Mouse (Mus musculus) ovary, adult 10 weeks (tissue): ENCODE measurements around the gene Atp1a3. TPM values are rescaled to one million over a fixed set of nuclear protein-coding genes. Genes with fewer than 3 reads are reported as not detected.

ENCODE experiments used
- polyA plus RNA-seq: library from polyadenylated mRNA; stranded (reverse); fragments of 350-450 nt; fragmentation: Illumina TruSeq; extraction: RNeasy Lipid Tissue Mini Kit (QIAGEN cat#74804); gene quantifications from one replicate; pipeline ENCODE4 v1.2.3, GENCODE M21; 2014

Gene Atp1a3
- polyA plus RNA-seq = 0.20 TPM

DNA sequence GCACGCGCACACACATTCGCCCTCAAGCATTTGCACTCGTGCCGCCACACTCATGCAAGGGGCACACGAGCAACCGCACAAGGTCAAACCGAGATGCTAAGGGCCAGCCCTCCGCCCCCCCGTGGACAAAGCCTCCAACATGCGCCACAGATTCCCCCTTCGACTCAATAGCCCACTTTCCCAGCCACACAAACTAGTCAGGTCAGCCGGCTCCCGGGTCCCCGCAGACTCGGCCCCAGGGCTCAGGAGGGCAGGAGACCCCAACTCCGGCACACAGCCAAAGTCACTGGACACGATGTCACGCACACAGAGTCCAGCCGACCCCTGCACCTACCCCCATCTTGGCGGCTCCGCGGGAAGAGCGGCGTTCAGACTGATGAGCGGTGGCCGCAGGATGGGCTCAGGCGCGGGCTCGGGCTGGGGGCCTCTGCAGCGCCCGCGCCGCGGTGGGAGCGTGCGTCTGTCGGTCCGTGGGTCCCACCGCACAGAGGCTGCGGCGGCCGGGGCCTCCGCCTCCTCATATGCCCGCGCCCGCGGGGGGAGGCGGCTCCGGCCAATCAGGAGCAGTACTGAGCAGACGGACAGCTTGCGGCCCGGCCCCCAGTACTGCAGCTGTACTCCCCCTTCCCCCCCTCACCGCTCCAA lies at the start of gene Atp1a3:
Gene Atp1a3, minus strand, starts transcription at position 538 of the 645 bp plus-strand sequence.

DNA sequence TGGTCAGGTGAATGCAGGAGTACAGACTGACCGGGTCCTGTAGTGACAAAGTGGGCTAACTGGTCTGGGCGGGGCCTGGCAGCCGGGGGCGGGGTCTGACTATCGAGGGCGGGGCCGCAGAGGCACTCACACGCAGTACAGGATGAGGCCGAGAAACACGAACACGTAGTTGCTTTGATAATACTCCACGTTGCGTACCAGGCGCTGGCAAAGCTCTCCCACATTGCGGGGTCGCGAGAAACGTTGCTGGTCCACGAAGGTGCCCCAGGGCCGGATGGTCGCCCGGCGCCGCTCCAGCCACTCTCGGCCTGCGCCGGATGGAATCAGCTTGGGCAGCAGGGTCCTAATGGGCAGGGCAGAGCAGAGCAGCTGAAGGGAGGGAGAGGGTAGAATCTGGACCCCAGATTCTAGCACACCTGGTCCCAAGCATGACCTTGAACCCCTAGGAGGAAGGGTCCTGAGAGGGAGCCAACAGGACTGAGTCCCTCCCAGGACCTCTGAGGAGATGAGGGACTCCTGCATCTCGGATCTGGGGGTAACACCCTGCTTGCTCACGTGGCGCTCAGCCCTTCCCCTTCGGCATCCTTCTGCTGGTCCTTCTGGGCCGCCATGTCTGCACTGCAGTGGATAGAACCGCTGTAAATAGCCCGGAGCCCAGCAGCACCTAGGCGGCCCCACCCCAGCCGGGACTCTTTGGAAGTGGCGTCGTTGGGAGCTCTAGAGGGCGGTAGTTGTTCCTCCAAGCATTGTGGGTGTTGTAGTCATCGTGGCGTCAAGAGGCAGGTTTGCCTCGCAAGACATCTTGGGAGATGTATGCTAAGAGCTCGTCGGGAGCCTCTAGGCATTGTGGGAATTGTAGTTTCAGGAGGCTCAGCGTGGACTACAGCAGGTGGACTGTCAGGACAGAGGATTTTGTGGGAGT lies 33.5 kb downstream of the Atp1a3 start, which contains the start of gene Rabac1:
Gene Rabac1, minus strand, starts transcription at position 783 of the 922 bp plus-strand sequence.

DNA sequence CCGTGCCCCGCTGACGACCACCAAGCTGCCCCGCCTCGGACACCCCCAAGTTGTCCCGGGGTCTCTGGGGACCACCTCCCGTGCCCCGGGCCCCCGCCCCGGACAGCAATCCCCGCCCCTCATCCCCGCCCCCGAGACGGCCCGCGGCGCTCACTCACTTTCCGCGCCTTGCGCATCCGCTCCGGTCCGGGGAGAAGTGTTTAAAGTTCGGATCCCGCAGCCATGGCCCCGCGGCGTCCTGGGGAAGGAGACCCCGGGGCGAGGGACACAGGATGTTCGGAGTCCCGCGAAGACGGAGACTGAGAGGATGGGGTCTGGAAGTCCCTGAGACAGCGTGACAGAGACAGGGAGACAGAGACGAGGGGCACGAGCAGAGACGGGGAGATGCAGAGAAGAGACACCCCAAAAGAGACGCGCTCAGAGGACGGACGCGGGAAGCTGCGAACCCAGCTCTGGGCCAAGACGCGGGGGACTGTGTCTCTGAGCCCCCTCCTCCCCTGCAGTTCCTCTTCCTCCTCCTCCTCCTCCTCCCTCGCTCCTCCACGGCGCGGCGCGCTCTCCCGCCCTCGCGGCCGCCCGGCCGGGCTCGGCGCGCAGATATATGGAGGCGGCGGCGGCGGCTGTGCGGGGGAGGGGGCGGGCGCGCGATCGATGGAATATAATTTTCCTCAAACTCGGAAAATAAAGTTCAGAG lies 61.4 kb downstream of the Atp1a3 start, which contains the start of gene Gm4881:
Gene Gm4881, minus strand, starts transcription at position 238 of the 694 bp plus-strand sequence.

Other genes starting within 250 kb of the Atp1a3 start
- gene Cd177, start 245.6 kb downstream of the Atp1a3 start, polyA plus RNA-seq = 0.17 TPM
- 0.83 TPM for gene Ceacam10, start 228.8 kb downstream of the Atp1a3 start, polyA plus RNA-seq
- not detected for gene Gm9844, start 143.7 kb downstream of the Atp1a3 start, polyA plus RNA-seq
- not detected for gene Lypd4, start 136.0 kb downstream of the Atp1a3 start, polyA plus RNA-seq
- gene Dmrtc2, start 135.9 kb downstream of the Atp1a3 start, polyA plus RNA-seq = not detected
- gene Rps19, start 121.6 kb downstream of the Atp1a3 start, polyA plus RNA-seq = 9.2 TPM
- gene Cd79a, start 108.6 kb downstream of the Atp1a3 start, polyA plus RNA-seq = not detected
- gene Arhgef1, start 103.0 kb downstream of the Atp1a3 start, polyA plus RNA-seq = 0.37 TPM
- not detected for gene Gm4881, start 61.5 kb downstream of the Atp1a3 start, polyA plus RNA-seq
- gene Rabac1, start 33.2 kb downstream of the Atp1a3 start, polyA plus RNA-seq = not detected
- 1.4 TPM for gene Grik5, start 66.4 kb upstream of the Atp1a3 start, polyA plus RNA-seq
- 1.2 TPM for gene Zfp574, start 66.6 kb upstream of the Atp1a3 start, polyA plus RNA-seq
- gene Pou2f2, start 173.8 kb upstream of the Atp1a3 start, polyA plus RNA-seq = 0.86 TPM
- 0.51 TPM for gene Dedd2, start 214.7 kb upstream of the Atp1a3 start, polyA plus RNA-seq
- 1.6 TPM for gene Zfp526, start 215.5 kb upstream of the Atp1a3 start, polyA plus RNA-seq
- 7.6 TPM for gene Gsk3a, start 231.9 kb upstream of the Atp1a3 start, polyA plus RNA-seq
- gene Erf, start 244.8 kb upstream of the Atp1a3 start, polyA plus RNA-seq = 1.5 TPM